Mouse (Mus musculus) macrophage (primary cell): Measurements from ENCODE around the gene Adssl1. TPM values are rescaled to one million over a fixed set of nuclear protein-coding genes. Genes with fewer than 3 reads are reported as not detected.

Experiments used
- H3K27ac ChIP-seq: fragments of 350-480 bp; formaldehyde crosslinking; 2 replicates; pipeline ENCODE4 v1.9.0; 2021
- H3K36me3 ChIP-seq: fragments of 350-480 bp; formaldehyde crosslinking; 2 replicates; pipeline ENCODE4 v1.9.0; 2021; ENCODE audit errors: inconsistent target
- H3K4me3 ChIP-seq: fragments of 350-480 bp; formaldehyde crosslinking; 2 replicates; pipeline ENCODE4 v1.9.0; 2021; ENCODE audit errors: inconsistent target
- H3K79me2 ChIP-seq: fragments of 350-480 bp; formaldehyde crosslinking; 2 replicates; pipeline ENCODE4 v1.9.0; 2021; ENCODE audit errors: inconsistent target
- WGBS: methylation state at CpG from one replicate; pipeline ENCODE4 v1.1.7; 2026; ENCODE audit warnings: inconsistent platforms; ENCODE audit not compliant: missing documents; 5-methylcytosine and 5-hydroxymethylcytosine counted together
- polyA plus RNA-seq: library from polyadenylated mRNA; stranded (reverse); fragments of 250-400 nt; gene quantifications from 3 replicates; pipeline ENCODE4 v1.2.4, GENCODE M21; 2018; ENCODE audit warnings: inconsistent platforms

Gene Adssl1
- polyA plus RNA-seq, 1 experiment from 2014 or later = 71.6 TPM

DNA sequence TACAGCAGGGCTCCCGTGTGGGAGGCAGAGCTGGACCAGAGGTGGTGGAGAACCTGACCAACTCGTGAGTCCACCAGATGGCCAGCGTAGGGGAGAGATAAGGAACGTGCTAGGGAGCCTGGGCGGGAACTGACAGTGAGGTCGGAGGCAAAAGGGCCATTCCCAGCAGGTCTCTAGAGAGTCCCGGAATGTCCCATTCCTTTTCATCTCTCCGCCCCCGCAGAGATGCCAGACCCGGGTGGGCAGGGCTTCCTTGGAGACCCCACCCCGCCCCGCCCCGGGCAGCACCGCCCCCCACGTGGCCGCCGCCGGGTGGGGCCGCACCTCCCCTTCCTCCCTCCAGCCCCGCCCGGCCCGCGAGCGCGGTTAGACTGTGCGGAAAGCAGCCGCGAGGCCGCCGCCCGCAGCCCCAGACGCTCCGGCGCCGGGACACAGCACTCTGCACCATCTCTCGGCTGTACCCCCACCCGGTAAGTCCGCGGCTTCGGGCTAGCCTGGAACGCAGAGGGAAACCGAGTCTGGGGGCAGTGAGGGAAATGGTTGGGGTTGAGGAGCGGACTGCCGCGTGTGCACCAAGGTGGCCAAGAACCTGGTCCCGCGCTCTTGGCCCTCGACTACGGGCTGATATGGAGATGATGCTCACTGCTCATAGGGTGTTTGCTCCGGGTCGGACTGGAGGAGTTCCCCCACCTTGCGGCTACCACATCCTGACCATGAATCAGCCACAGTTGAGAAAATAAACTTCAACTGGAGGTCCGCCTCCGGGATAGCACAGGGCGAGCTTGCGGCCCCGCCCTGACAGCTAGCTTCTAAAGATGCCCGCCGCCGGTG lies 31.2 kb upstream of the Adssl1 start, which contains the start of gene Inf2:
Gene Inf2, plus strand, starts transcription at position 359 of the 831 bp plus-strand sequence.
- H3K79me2 ChIP-seq = peaks cover 49% of the 10 kb centered on the region
- no peaks in the 10 kb centered on the region for H3K36me3 ChIP-seq
- WGBS = 2% methylated on average over 53 of the region's 60 CpGs
- H3K4me3 ChIP-seq = peak within 1 kb of the TSS; percentile 73
- H3K27ac ChIP-seq = peak within 1 kb of the TSS; percentile 39

GRCm38 (mm10) chr12:112589491-112590191 lies 30.2 kb upstream of the Adssl1 start:
- Histone ChIP-seq H3K27ac (peak overlapping the region; percentile 39; the same call in 1 of the 2 replicates), H3K4me3 (peak overlapping the region; percentile 73), H3K36me3 (no peaks in the 10 kb centered on the region), H3K79me2 (peaks cover 55% of the 10 kb centered on the region)
- WGBS = 67% methylated on average over 4 of the region's 8 CpGs

- Histone ChIP-seq H3K79me2 (peaks cover 66% of the 10 kb centered on the region), H3K4me3 (no peak overlapping the region), H3K27ac (no peak overlapping the region), H3K36me3 (no peaks in the 10 kb centered on the region)
- 90% methylated on average over 8 of the region's 8 CpGs for WGBS
These were observed 29.1 kb upstream of the Adssl1 start for GRCm38 (mm10) chr12:112590566-112591239.

DNA sequence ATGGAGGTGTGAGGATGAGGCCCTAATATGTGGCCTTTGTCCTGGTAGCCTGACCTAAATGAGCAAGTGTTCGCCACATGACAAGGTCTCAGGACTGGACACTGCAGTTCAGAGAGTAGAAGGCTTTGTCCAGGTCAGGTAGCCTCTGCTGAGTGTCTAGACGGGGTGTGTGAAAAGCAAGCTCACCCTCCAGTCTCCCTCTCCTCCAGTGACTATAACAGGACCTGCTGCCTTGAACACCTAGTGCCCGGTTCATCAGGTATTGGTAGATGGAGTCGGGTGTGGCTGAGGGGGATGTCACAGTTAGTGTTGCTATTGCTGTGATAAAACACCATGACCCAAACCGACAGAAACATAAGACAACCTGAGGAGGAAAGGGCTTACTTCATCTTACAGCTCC lies 28.6 kb upstream of the Adssl1 start:
- Histone ChIP-seq H3K27ac (no peak overlapping the region), H3K4me3 (no peak overlapping the region), H3K79me2 (peaks cover 71% of the 10 kb centered on the region), H3K36me3 (no peaks in the 10 kb centered on the region)
- 89% methylated on average over 5 of the region's 5 CpGs for WGBS

DNA sequence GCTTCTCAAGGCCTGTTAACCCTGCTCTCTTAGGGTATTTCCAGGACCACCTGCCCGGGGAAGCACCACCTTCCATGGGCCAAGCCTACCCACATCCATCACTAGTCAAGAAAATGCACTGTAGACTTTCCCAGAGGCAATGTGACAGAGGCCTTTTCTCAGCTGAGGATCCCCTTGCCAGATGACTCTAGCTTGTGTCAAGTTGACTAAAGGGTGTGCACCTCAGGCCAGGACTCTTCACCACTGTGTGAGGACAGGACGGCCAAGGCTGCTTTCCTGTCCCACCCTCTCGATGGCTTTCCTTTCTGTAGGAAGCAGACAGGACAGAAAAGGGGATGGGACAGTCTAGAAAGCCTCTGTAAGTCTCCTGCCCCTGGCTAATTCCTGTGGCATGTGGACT lies 28.1 kb upstream of the Adssl1 start:
- WGBS = 96% methylated on average over 3 of the region's 3 CpGs
- Histone ChIP-seq H3K36me3 (no peaks in the 10 kb centered on the region), H3K27ac (no peak overlapping the region), H3K4me3 (no peak overlapping the region), H3K79me2 (peaks cover 76% of the 10 kb centered on the region)

DNA sequence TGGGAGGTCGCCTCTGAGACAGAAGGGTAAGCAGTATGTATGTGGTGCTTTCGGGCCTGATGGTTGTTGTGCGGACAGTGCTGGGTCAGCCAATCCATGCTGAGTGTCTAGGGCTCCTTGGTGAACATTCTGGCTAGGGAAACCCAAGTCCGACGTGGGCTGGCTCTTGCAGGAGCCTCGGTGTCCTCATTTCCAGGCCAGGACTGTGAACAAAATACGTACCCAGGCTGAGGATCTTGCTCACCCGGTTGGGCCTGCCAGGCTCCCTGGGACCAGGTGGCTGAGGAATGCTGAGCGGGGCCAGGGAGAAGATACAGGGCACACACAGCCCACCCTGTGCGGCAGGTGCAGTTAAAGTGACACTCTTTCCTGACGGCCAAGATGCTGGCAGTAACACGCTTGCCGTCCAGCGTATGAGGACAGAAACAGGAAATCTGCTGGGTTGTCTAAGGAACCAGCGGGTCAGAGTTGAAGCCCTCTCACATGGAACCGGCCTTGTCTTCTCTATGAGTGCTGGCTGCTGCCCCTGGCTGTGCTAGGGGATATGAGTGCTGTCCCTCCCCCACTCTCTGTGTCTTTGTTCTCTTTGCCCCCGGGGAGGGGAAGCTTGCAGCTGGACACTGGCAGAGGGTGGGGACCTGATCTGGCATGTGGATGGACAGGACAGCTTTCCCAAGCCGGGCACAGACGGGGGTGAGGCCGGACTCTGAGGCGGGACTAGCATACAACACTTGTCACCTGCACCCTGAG lies 26.7 kb upstream of the Adssl1 start:
- 61% methylated on average over 19 of the region's 21 CpGs for WGBS
- Histone ChIP-seq H3K4me3 (no peak overlapping the region), H3K36me3 (no peaks in the 10 kb centered on the region), H3K27ac (0 out of 2 replicates have a peak overlapping the region, but pooled peaks have one; percentile 39), H3K79me2 (peaks cover 91% of the 10 kb centered on the region)

- no peaks in the 10 kb centered on the region for H3K36me3 ChIP-seq
- 29% methylated on average over 16 of the region's 16 CpGs for WGBS
These were observed 25.6 kb upstream of the Adssl1 start for GRCm38 (mm10) chr12:112593951-112594915.

DNA sequence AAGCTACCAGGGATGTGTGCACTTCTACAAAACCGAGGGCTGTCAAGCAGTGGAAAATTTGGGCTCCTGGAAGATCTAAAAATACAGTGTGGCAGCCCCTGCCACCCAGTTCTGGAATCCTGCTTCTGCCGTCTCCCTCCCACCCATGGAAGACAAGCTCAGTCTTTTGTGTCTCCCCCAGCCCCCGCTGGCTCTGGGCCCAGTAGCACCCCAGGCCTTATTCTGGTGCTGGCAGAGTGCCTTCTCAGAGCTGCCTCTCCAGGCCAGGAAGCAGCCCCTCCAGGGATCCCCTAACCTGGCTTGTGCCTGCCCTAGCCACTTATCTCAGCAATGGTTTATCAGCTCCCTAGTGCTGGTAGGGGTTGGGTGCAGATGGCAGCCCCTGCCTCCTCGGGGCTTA lies 24.9 kb upstream of the Adssl1 start:
- WGBS = 64% methylated on average over 4 of the region's 4 CpGs
- H3K79me2 ChIP-seq = peaks cover 90% of the 10 kb centered on the region
- no peaks in the 10 kb centered on the region for H3K36me3 ChIP-seq
- H3K27ac ChIP-seq = peak overlapping the region; percentile 39
- no peak overlapping the region for H3K4me3 ChIP-seq

More at GRCm38 (mm10) chr12:112593951-112594915, 25.6 kb upstream of the Adssl1 start:
- Histone ChIP-seq H3K4me3 (no peak overlapping the region), H3K27ac (peak overlapping the region; percentile 39), H3K79me2 (peaks cover 96% of the 10 kb centered on the region)

DNA sequence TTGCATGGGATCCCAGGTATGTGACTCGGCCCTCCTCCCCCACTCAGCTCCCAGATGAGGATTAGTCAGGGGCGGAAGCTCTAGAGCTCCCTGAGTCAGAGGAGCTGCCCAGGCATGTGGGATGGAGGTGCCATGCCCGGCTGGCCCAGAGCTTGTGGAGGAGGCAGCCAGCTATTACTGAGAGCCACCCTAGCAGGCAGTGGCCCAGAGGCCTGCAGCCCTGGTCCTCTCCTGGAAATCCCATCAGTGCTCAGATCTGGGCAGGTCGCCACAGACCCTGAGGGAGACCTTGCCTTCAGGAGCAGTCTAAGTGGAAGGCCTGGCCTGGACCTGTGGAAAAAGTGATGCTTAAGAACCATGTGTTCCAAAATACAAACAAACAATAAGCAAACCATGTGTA lies 24.2 kb upstream of the Adssl1 start:
- 91% methylated on average over 4 of the region's 4 CpGs for WGBS
- Histone ChIP-seq H3K27ac (no peak overlapping the region), H3K4me3 (no peak overlapping the region), H3K36me3 (no peaks in the 10 kb centered on the region), H3K79me2 (peaks cover 84% of the 10 kb centered on the region)

DNA sequence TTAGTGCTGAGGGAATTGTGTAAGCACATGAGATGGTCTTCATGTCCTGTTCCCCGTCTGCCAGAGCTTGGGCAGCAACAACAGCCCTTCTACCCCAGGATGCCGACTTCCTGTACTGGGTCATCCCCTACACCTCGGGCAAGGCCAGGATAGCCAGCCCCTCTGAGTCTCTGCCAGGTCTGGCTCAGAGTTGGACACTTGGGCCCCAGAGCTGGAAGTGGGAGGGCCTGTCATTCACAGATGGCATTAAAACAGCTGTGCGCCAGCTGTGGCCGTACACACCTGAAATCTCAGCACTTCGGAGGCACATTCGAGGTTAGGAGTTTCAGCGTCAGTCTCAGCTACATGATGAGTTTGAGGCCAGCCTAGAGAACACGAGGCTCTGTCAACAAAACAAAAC lies 23.4 kb upstream of the Adssl1 start:
- H3K4me3 ChIP-seq = no peak overlapping the region

DNA sequence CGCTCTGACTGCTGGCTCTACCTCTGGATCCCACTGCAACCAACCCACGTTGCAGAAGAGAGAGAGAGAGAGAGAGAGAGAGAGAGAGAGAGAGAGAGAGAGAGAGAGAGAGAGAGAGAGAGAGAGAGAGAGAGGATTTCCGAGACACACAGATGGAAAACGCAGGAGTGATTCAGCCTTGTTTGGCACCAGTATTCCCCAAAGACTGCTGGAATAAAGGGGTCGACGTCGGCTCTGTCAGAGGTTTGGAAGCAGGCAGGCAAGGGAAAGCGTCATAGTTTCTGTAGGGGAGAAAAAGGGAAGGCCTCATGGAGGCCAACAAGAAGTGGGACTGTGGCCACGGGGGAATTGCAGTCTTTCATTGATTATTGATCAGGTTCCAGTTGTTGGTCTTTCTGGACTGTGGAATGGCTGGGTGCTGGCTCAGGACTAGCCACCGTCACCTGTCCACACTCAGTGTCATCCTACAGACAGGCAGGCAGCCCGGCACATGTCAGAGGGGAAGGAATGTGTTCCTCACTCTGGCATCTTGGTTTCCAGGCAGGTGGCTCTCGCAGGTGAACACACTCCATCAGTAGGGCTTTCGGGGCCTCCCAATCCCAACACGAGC lies 22.8 kb upstream of the Adssl1 start:
- WGBS = 84% methylated on average over 13 of the region's 14 CpGs

More for the DNA sequence above, 23.4 kb upstream of the Adssl1 start:
- H3K36me3 ChIP-seq = 0 out of 2 replicates have a peak, but pooled peaks cover 5% of the 10 kb centered on the region
- WGBS = 65% methylated on average over 9 of the region's 9 CpGs
- peaks cover 76% of the 10 kb centered on the region for H3K79me2 ChIP-seq
- H3K27ac ChIP-seq = no peak overlapping the region

DNA sequence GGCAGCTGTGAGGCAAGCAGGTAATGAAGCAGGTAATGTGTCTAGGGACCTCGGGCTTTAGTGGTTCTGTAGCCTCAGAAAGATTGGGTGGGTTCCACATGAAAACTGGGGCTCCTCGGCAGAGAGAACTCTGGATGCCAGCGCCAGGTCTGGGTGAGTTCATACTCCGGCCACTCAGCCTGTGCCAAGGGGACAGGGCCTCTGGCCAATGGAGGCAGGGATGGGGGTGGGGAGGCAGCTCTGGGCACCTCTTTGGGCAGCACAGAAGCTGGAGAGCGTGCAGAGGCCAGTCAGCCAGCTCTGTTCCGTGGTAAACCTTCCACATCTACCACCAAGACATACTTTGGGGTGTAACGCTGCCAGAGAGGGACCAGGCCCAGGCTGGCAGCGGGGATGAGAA lies 22.2 kb upstream of the Adssl1 start:
- WGBS = 88% methylated on average over 8 of the region's 8 CpGs
- H3K4me3 ChIP-seq = no peak overlapping the region
- 0 out of 2 replicates have a peak, but pooled peaks cover 8% of the 10 kb centered on the region for H3K36me3 ChIP-seq
- H3K27ac ChIP-seq = no peak overlapping the region
- H3K79me2 ChIP-seq = peaks cover 64% of the 10 kb centered on the region

More for the DNA sequence above, 22.8 kb upstream of the Adssl1 start:
- Histone ChIP-seq H3K36me3 (0 out of 2 replicates have a peak, but pooled peaks cover 8% of the 10 kb centered on the region), H3K4me3 (no peak overlapping the region), H3K79me2 (peaks cover 70% of the 10 kb centered on the region), H3K27ac (no peak overlapping the region)

DNA sequence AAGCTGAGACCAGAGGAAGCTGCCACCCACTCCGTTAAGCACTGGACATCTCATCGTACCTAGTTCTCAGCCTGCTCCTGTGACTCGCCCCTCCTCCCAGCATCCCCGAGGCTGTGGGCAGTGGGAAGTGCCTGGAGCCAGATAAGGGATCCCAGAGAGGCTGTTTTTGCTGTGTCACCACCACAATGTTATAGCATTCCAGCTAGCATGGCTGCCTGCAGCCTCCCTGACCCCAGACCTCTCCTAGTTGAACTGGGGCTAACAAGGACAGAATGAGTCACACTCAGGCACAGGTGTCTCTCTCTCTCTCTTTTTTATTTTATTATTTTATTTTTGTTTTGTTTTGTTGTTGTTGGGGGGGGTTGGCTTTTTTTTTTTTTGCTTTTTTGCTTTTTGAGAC lies 20.6 kb upstream of the Adssl1 start:
- WGBS = 19% methylated on average over 4 of the region's 4 CpGs
- H3K27ac ChIP-seq = no peak overlapping the region
- peaks cover 48% of the 10 kb centered on the region for H3K79me2 ChIP-seq
- H3K4me3 ChIP-seq = no peak overlapping the region
- H3K36me3 ChIP-seq = 0 out of 2 replicates have a peak, but pooled peaks cover 8% of the 10 kb centered on the region
